Comparison of ENCODE assay signal across 9 mouse cellular contexts in genomic region chr9:49051349-49051748, GRCm38 (mm10). TPM values are rescaled to one million over a fixed set of nuclear protein-coding genes. Genes with fewer than 3 reads are reported as not detected.
DNase-seq lines count a peak whose midpoint lies in the region; ATAC-seq lines count a peak whose summit lies in the region.
"Had no signal": no experiment of that assay in that cellular context is flagged by ENCODE, and none has a peak within 500 bp of the region (broad histone marks: within the 10 kb centered on the region; RNA-seq: fewer than 3 reads in every experiment).

No protein-coding gene starts in this region.

- no peak for ATAC-seq in midbrain, embryonic 15.5 days (replicated peaks)
- ATAC-seq in hematopoietic stem cell, adult 5-6 weeks (replicated peaks in 1 of 2; ENCODE audit: insufficient read depth in 1 of 2, low FRiP score in 2 of 2, low TSS enrichment in 1 of 2, low read depth in 1 of 2, poor library complexity in 2 of 2, severe bottlenecking in 2 of 2): peak; percentile 62 to 63

- DNase-seq in midbrain, embryonic 10.5 days (ENCODE audit: low spot score): peak; percentile 57
- peak; percentile 38 to 50 for DNase-seq in adrenal gland, adult 18-20 months (ENCODE audit: low spot score in 2 of 2)
- peak; percentile 79 for DNase-seq in embryo, embryonic 10 days (ENCODE audit: low spot score)
- peak; percentile 68 for DNase-seq in left cerebral cortex, postnatal 4 days
- DNase-seq in retina, adult 2 months (ENCODE audit: low read depth, low spot score): peak; percentile 51
- DNase-seq in thymus, postnatal 25 days: peak; percentile 67

- H3K4me3 ChIP-seq in midbrain, embryonic 10.5 days: no peak overlapping the region
- no peak overlapping the region for H3K4me3 ChIP-seq in midbrain, embryonic 15.5 days
- H3K4me3 ChIP-seq: heart, embryonic 15.5 days had no signal

- 17% methylated on average over 5 of the region's 5 CpGs for WGBS in midbrain, embryonic 10.5 days
- 12% methylated on average over 5 of the region's 5 CpGs for WGBS in midbrain, embryonic 15.5 days

- H3K9me3 ChIP-seq in midbrain, embryonic 10.5 days (replicated peaks): no peaks in the 10 kb centered on the region
- no peaks in the 10 kb centered on the region for H3K9me3 ChIP-seq in midbrain, embryonic 15.5 days
- H3K9me3 ChIP-seq: heart, embryonic 15.5 days had no signal

- intact Hi-C loops in left cerebral cortex, postnatal 4 days (cut with DNase I): loop anchor here (5.0 kb wide), 1 partner anchor 404 kb away; no protein-coding TSS in a partner anchor

- no peaks in the 10 kb centered on the region for H3K36me3 ChIP-seq in midbrain, embryonic 10.5 days
- H3K36me3 ChIP-seq in midbrain, embryonic 15.5 days (replicated peaks): no peaks in the 10 kb centered on the region
- H3K36me3 ChIP-seq: heart, embryonic 15.5 days had no signal

- H3K27ac ChIP-seq in midbrain, embryonic 10.5 days (replicated peaks): no peak overlapping the region
- no peak overlapping the region for H3K27ac ChIP-seq in midbrain, embryonic 15.5 days
- H3K27ac ChIP-seq: heart, embryonic 15.5 days had no signal

- H3K9ac ChIP-seq in midbrain, embryonic 15.5 days: no peak overlapping the region
- H3K9ac ChIP-seq: heart, embryonic 15.5 days had no signal

- H3K4me1 ChIP-seq in midbrain, embryonic 10.5 days: peaks cover 9% of the 10 kb centered on the region
- H3K4me1 ChIP-seq in midbrain, embryonic 15.5 days: peaks cover 9% of the 10 kb centered on the region

- no peaks in the 10 kb centered on the region for H3K27me3 ChIP-seq in midbrain, embryonic 10.5 days (ENCODE audit: low read depth, poor library complexity, severe bottlenecking)
- no peaks in the 10 kb centered on the region for H3K27me3 ChIP-seq in midbrain, embryonic 15.5 days (replicated peaks)
- H3K27me3 ChIP-seq: heart, embryonic 15.5 days had no signal

- no peak overlapping the region for H3K4me2 ChIP-seq in midbrain, embryonic 15.5 days
- H3K4me2 ChIP-seq: heart, embryonic 15.5 days had no signal

RNA-seq across cellular contexts. Expression of gene Zw10, which starts 4.1 kb away (rescaled TPM):
- polyA plus RNA-seq in midbrain, embryonic 10.5 days (2016; fragmentation: Nextera tagmentation; extraction: Ambion mirVana): 57.3 and 60.1 TPM in 2 replicates
- polyA plus RNA-seq in midbrain, embryonic 15.5 days (2015; fragmentation: Nextera tagmentation; extraction: Ambion mirVana): 25.7 and 26.7 TPM in 2 replicates
- 10 to 100 TPM; 16.2 to 17.7 TPM for total RNA-seq in adrenal gland, adult 18-20 months (2021)
- 33.0 and 33.4 TPM in 2 replicates for total RNA-seq in hematopoietic stem cell, adult 5-6 weeks (2017)
- total RNA-seq in left cerebral cortex, postnatal 4 days (2021): 10 to 100 TPM; 17.8 to 20.9 TPM

RNA-seq across cellular contexts. Expression of gene Tmprss5, which starts 29.7 kb away (rescaled TPM):
- polyA plus RNA-seq in midbrain, embryonic 10.5 days (2016; fragmentation: Nextera tagmentation; extraction: Ambion mirVana): 0.41 and 1.2 TPM in 2 replicates
- polyA plus RNA-seq in midbrain, embryonic 15.5 days (2015; fragmentation: Nextera tagmentation; extraction: Ambion mirVana): 1.4 TPM in 2 replicates
- under 1 TPM; 0.50 to 0.51 TPM for total RNA-seq in adrenal gland, adult 18-20 months (2021)
- not detected in 2 replicates for total RNA-seq in hematopoietic stem cell, adult 5-6 weeks (2017)
- 1 to 10 TPM in 1 of 2 experiments, under 1 TPM in 1; 0.46 to 1.0 TPM for total RNA-seq in left cerebral cortex, postnatal 4 days (2021)
